Comparison of ENCODE assay signal across 8 mouse cellular contexts in genomic region chr13:54610972-54611754, GRCm38 (mm10). TPM values are rescaled to one million over a fixed set of nuclear protein-coding genes. Genes with fewer than 3 reads are reported as not detected.
DNase-seq lines count a peak whose midpoint lies in the region; ATAC-seq and TF ChIP-seq lines count a peak whose summit lies in the region.

Cltb (minus strand) TSS chr13:54611344.

- peak within 1 kb of the TSS; percentile 87 for H3K4me3 ChIP-seq in heart, embryonic 13.5 days
- peak within 1 kb of the TSS; percentile 88 for H3K4me3 ChIP-seq in liver, embryonic 13.5 days (replicated peaks)
- peak within 1 kb of the TSS; percentile 78 for H3K4me3 ChIP-seq in stomach, embryonic 15.5 days (replicated peaks)

- ATAC-seq in erythroid progenitor cell, adult 5-6 weeks (replicated peaks; ENCODE audit: low FRiP score, poor library complexity, severe bottlenecking): peak; percentile 87
- ATAC-seq in heart, embryonic 13.5 days (ENCODE audit: extremely low read depth, insufficient number of reproducible peaks, low FRiP score, low TSS enrichment): peak; percentile 73
- peak; percentile 72 for ATAC-seq in liver, embryonic 13.5 days (ENCODE audit: low read depth)
- ATAC-seq in stomach, embryonic 15.5 days (ENCODE audit: insufficient read depth, low FRiP score, low read depth): peak; percentile 73; the same call in 1 of the 2 replicates

- 1% methylated on average over 66 of the region's 66 CpGs for WGBS in heart, embryonic 13.5 days
- WGBS in liver, embryonic 13.5 days (ENCODE audit: insufficient replicate concordance): under 1% methylated on average over 66 of the region's 66 CpGs
- under 1% methylated on average over 65 of the region's 66 CpGs for WGBS in stomach, embryonic 15.5 days

- H3K9ac ChIP-seq in heart, embryonic 13.5 days: peak within 1 kb of the TSS; percentile 93
- H3K9ac ChIP-seq in liver, embryonic 13.5 days: peak within 1 kb of the TSS; percentile 94
- peak within 1 kb of the TSS; percentile 73 for H3K9ac ChIP-seq in stomach, embryonic 15.5 days

- peak within 1 kb of the TSS; percentile 97 for H3K4me2 ChIP-seq in heart, embryonic 13.5 days
- H3K4me2 ChIP-seq in liver, embryonic 13.5 days: peak within 1 kb of the TSS; percentile 96
- H3K4me2 ChIP-seq in stomach, embryonic 15.5 days: peak within 1 kb of the TSS; percentile 95

- peaks cover 32% of the 10 kb centered on the region for H3K4me1 ChIP-seq in heart, embryonic 13.5 days
- peaks cover 53% of the 10 kb centered on the region for H3K4me1 ChIP-seq in liver, embryonic 13.5 days (replicated peaks)
- H3K4me1 ChIP-seq in stomach, embryonic 15.5 days: peaks cover 14% of the 10 kb centered on the region; the same call in 1 of the 2 replicates

- H3K27me3 ChIP-seq in heart, embryonic 13.5 days (replicated peaks): no peaks in the 10 kb centered on the region
- H3K27me3 ChIP-seq in liver, embryonic 13.5 days: no peaks in the 10 kb centered on the region
- no peaks in the 10 kb centered on the region for H3K27me3 ChIP-seq in stomach, embryonic 15.5 days (replicated peaks)

- TF ChIP-seq CTCF in brain, embryonic 14.5 days (IDR thresholded peaks at IDR 0.05; ENCODE audit: borderline replicate concordance, extremely low read depth, insufficient read depth, insufficient read length): no peak

- no peaks in the 10 kb centered on the region for H3K9me3 ChIP-seq in heart, embryonic 13.5 days
- H3K9me3 ChIP-seq in liver, embryonic 13.5 days (replicated peaks): no peaks in the 10 kb centered on the region
- no peaks in the 10 kb centered on the region for H3K9me3 ChIP-seq in stomach, embryonic 15.5 days

- peak; percentile 59 for TF ChIP-seq POLR2A in brain, embryonic 14.5 days (IDR thresholded peaks at IDR 0.05; ENCODE audit: borderline replicate concordance, extremely low read depth, insufficient read depth, insufficient read length, poor library complexity, severe bottlenecking)

- peak; percentile 85 for DNase-seq in CD4-positive helper T cell, adult 2 months (ENCODE audit: low read depth, low spot score)
- peak; percentile 86 for DNase-seq in brain, embryonic 14.5 days (ENCODE audit: low read depth)
- DNase-seq in kidney, postnatal 10 days: peak; percentile 95
- DNase-seq in liver, embryonic 13.5 days: peak; percentile 74
- peak; percentile 64 to 76 for DNase-seq in natural killer cell, adult 2 months (ENCODE audit: low spot score in 2 of 2)

- H3K27ac ChIP-seq in heart, embryonic 13.5 days (replicated peaks): peak within 1 kb of the TSS; percentile 74
- H3K27ac ChIP-seq in liver, embryonic 13.5 days: peak within 1 kb of the TSS; percentile 85
- peak within 1 kb of the TSS; percentile 64 for H3K27ac ChIP-seq in stomach, embryonic 15.5 days

- peaks cover 6% of the 10 kb centered on the region for H3K36me3 ChIP-seq in heart, embryonic 13.5 days
- H3K36me3 ChIP-seq in liver, embryonic 13.5 days: peaks cover 8% of the 10 kb centered on the region; the same call in 1 of the 2 replicates
- no peaks in the 10 kb centered on the region for H3K36me3 ChIP-seq in stomach, embryonic 15.5 days

RNA-seq across cellular contexts. Expression of gene Cltb, which starts in this region (rescaled TPM):
- polyA plus RNA-seq in brain, embryonic 14.5 days (2012; rRNA removed): 76.1 and 109 TPM in 2 replicates
- total RNA-seq in erythroid progenitor cell, adult 5-6 weeks (2015; ENCODE audit: low replicate concordance): 2.2 and 5.9 TPM in 2 replicates
- 5.0 and 7.8 TPM in 2 replicates for total RNA-seq in erythroid progenitor cell, adult 5-6 weeks (2017; ENCODE audit: low replicate concordance)
- 44.6 and 50.3 TPM in 2 replicates for polyA plus RNA-seq in heart, embryonic 13.5 days (2015; fragmentation: Nextera tagmentation; extraction: Ambion mirVana)
- polyA plus RNA-seq in liver, embryonic 13.5 days (2015; fragmentation: Nextera tagmentation; extraction: Ambion mirVana): 51.0 and 54.2 TPM in 2 replicates
- 62.5 and 82.6 TPM in 2 replicates for polyA plus RNA-seq in stomach, embryonic 15.5 days (2015; fragmentation: Nextera tagmentation; extraction: Ambion mirVana)

Comparison
In these comparisons a context has a peak if more than half of its experiments do, and no peak if none do; other contexts are left out.
1. Peak in every context shown above with its lines: DNase-seq, ATAC-seq, H3K4me3 ChIP-seq and H3K27ac ChIP-seq.